Mouse (Mus musculus): ENCODE results near the gene Mmachc.

- TF ChIP-seq POLR2A (IDR thresholded peaks at IDR 0.05; ENCODE audit: borderline replicate concordance, extremely low read depth, low read depth, low read length) (no peak), CTCF (IDR thresholded peaks at IDR 0.05; ENCODE audit: insufficient read depth, low read length) (no peak)
These were observed 31.0 kb upstream of the Mmachc start for GRCm38 (mm10) chr4:116738972-116739751.
